Mouse (Mus musculus) heart, adult 2 months (tissue): ENCODE results near the gene Efnb3.

Experiments
- CTCF ChIP-seq: fragments of 200-600 bp; IDR thresholded peaks from 2 replicates; pipeline ENCODE4 v1.8.1; 2022; ENCODE audit warnings: antibody characterized with exemption, mild to moderate bottlenecking, moderate library complexity
- EP300 ChIP-seq: fragments of 200-500 bp; IDR thresholded peaks from 2 replicates; pipeline ENCODE4 v1.6.1; 2011; ENCODE audit warnings: low read depth, low read length, control low read depth; ENCODE audit not compliant: insufficient read depth
- POLR2A ChIP-seq: fragments of 200-500 bp; IDR thresholded peaks from 2 replicates; pipeline ENCODE4 v1.6.1; 2011; ENCODE audit warnings: mild to moderate bottlenecking, low read depth, low read length, control low read depth; ENCODE audit not compliant: insufficient read depth

DNA sequence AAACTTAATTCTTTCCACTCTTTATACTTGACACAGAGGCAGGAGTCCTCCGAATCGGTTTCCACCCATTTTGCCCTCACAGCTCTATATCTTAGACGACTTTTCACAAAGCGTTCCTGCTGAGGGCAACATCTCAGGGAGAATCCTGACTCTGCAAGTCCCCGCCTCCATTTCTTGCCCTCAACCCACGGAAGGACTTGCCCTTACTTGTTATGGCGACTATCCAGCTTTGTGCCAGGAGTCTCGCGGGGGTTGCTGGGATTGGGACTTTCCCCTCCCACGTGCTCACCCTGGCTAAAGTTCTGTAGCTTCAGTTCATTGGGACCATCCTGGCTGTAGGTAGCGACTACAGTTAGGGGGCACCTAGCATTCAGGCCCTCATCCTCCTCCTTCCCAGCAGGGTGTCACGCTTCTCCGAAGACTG is 20.1 kb upstream of the Efnb3 start, which contains the start of the genes Wrap53 and Trp53:
- TF ChIP-seq POLR2A (peak; percentile 87), EP300 (peak; percentile 87), CTCF (no peak)
